Mouse (Mus musculus) midbrain, embryonic 11.5 days (tissue): ENCODE data around the gene 4930595M18Rik. TPM values are rescaled to one million over a fixed set of nuclear protein-coding genes. Genes with fewer than 3 reads are reported as not detected.

Source experiments
- ATAC-seq: fragments of 200-750 bp; cut with Nextera tagmentation; 2 replicates; pipeline ENCODE4 v1.8.0; 2017; ENCODE audit warnings: moderate TSS enrichment, moderate library complexity; ENCODE audit not compliant: low FRiP score
- DNase-seq: peaks from one replicate; pipeline ENCODE4 v3.0.0; 2015; ENCODE audit warnings: low spot score; ENCODE audit errors: missing footprints
- H3K27ac ChIP-seq: fragments of 300-500 bp; sonication (generic); 2 replicates; pipeline ENCODE4 v1.5.1; 2014; ENCODE audit warnings: low read depth, low read length
- H3K27me3 ChIP-seq: fragments of 300-500 bp; sonication (generic); 2 replicates; pipeline ENCODE4 v1.6.1; 2014; ENCODE audit warnings: mild to moderate bottlenecking, low read length, moderate library complexity, mixed read lengths; ENCODE audit not compliant: control insufficient read depth, insufficient read depth
- H3K36me3 ChIP-seq: fragments of 300-500 bp; sonication (generic); 2 replicates; pipeline ENCODE4 v1.6.1; 2014; ENCODE audit warnings: mild to moderate bottlenecking, low read length, moderate library complexity, mixed read lengths; ENCODE audit not compliant: control insufficient read depth, insufficient read depth
- H3K4me1 ChIP-seq: fragments of 300-500 bp; sonication (generic); 2 replicates; pipeline ENCODE4 v1.6.1; 2014; ENCODE audit warnings: low read length; ENCODE audit not compliant: control insufficient read depth, insufficient read depth
- H3K4me2 ChIP-seq: fragments of 300-500 bp; sonication (generic); 2 replicates; pipeline ENCODE4 v1.6.1; 2014; ENCODE audit warnings: mild to moderate bottlenecking, moderate library complexity
- H3K4me3 ChIP-seq: fragments of 300-500 bp; sonication (generic); 2 replicates; pipeline ENCODE4 v1.5.1; 2014; ENCODE audit warnings: low read depth, low read length
- H3K9ac ChIP-seq: fragments of 300-500 bp; sonication (generic); 2 replicates; pipeline ENCODE4 v1.6.1; 2014; ENCODE audit warnings: low read length
- H3K9me3 ChIP-seq: fragments of 300-500 bp; sonication (generic); 2 replicates; pipeline ENCODE4 v1.6.1; 2016; ENCODE audit warnings: low read length; ENCODE audit not compliant: control insufficient read depth
- WGBS: fragments of 180-500 bp; shearing (Covaris S2); extraction: QIAGEN DNeasy Blood & Tissue Kit; methylation state at CpG from one replicate; pipeline ENCODE4 v1.1.7; 2014; 5-methylcytosine and 5-hydroxymethylcytosine counted together
- polyA plus RNA-seq: library from polyadenylated mRNA; unstranded; fragments of >200 nt; fragmentation: Nextera tagmentation; extraction: Ambion mirVana; gene quantifications from 2 replicates; pipeline ENCODE4 v1.2.1, GENCODE M21; 2014

Gene 4930595M18Rik
- polyA plus RNA-seq, result not detected in 2 replicates

DNA sequence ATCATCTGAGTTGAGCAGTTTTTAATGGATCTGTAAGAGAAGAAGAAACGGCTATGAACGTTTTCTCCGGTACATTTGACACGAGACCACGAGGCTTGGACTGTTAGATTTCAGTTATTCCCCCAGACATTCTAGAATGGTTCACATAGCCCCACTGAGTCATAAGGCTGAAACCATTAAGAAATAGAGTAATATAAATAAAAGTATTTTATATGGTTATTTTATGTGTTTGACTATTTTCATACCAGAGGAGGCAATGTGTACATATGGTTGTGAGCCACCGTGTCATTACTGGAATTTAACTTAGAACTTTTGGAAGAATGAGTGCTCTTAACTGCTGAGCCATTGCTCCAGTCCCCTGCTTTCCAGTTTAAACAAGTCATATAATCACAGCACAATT, at the start of gene 4930595M18Rik:
4930595M18Rik (minus strand) TSS at position 101 of the 400 bp plus-strand sequence.
- Histone ChIP-seq H3K9ac (no peak within 1 kb of the TSS), H3K4me2 (no peak within 1 kb of the TSS), H3K4me3 (no peak within 1 kb of the TSS), H3K4me1 (no peaks in the 10 kb centered on the region), H3K27ac (no peak within 1 kb of the TSS), H3K36me3 (no peaks in the 10 kb centered on the region), H3K9me3 (no peaks in the 10 kb centered on the region), H3K27me3 (no peaks in the 10 kb centered on the region)
- DNase-seq (no peak), ATAC-seq (no peak)
- 87% methylated on average over 6 of the region's 6 CpGs for WGBS

DNA sequence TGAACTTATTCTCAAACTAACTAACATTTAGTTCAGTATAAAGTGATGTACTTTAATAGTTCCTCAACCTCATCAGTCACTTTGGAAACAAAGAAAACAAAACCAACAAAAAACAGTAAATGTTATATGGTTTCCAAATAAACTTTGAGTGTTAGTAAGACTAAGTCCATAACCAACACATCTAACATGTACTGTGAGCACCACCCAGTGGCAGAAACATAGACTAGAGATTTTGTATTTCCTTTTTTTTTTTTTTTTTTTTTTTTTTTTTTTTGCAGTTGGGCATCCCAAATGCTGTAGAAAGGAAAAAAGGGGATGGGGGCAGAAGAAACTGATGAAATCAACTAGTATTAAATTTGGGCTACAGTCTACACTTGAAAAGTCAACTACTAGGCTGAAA, 14.6 kb upstream of the 4930595M18Rik start:
- Histone ChIP-seq H3K9ac (no peak overlapping the region), H3K4me2 (no peak overlapping the region), H3K4me3 (no peak overlapping the region), H3K36me3 (no peaks in the 10 kb centered on the region), H3K27me3 (no peaks in the 10 kb centered on the region), H3K27ac (no peak overlapping the region), H3K9me3 (no peaks in the 10 kb centered on the region), H3K4me1 (no peaks in the 10 kb centered on the region)
- no peak for ATAC-seq
- DNase-seq, result no peak
